Mouse (Mus musculus): ENCODE measurements around the gene Dtx4.

The Dtx4 gene

GRCm38 (mm10) chr19:12497909-12498308 is 3.3 kb downstream of the Dtx4 start:
- in situ Hi-C loops (cut with MboI; ENCODE audit: unreplicated experiment in 2 of 2): loop anchor here in 1 of 2 experiments (5.0 to 25.0 kb wide), 2 partner anchors 66 to 486 kb away; no protein-coding TSS in a partner anchor

- in situ Hi-C loops (cut with MboI; ENCODE audit: unreplicated experiment in 2 of 2): loop anchor here in 1 of 2 experiments (5.0 to 25.0 kb wide), 2 partner anchors 64 to 484 kb away; no protein-coding TSS in a partner anchor
Observed at GRCm38 (mm10) chr19:12496241-12496640, 5.0 kb downstream of the Dtx4 start.

GRCm38 (mm10) chr19:12494972-12495535 is 6.2 kb downstream of the Dtx4 start:
- in situ Hi-C loops (cut with MboI; ENCODE audit: unreplicated experiment in 2 of 2): loop anchor here in 1 of 2 experiments (5.0 to 25.0 kb wide), 2 partner anchors 63 to 483 kb away; no protein-coding TSS in a partner anchor

- in situ Hi-C loops (cut with MboI; ENCODE audit: unreplicated experiment in 2 of 2): loop anchor here in 1 of 2 experiments (25.0 kb wide), 1 partner anchor 482 kb away; no protein-coding TSS in a partner anchor
Observed at GRCm38 (mm10) chr19:12494187-12494458, 7.1 kb downstream of the Dtx4 start.

- in situ Hi-C loops (cut with MboI; ENCODE audit: unreplicated experiment in 2 of 2): loop anchor here in 1 of 2 experiments (25.0 kb wide), 1 partner anchor 481 kb away; no protein-coding TSS in a partner anchor
Observed at GRCm38 (mm10) chr19:12493453-12494186, 7.6 kb downstream of the Dtx4 start.

GRCm38 (mm10) chr19:12491636-12492035 is 9.6 kb downstream of the Dtx4 start:
- in situ Hi-C loops (cut with MboI; ENCODE audit: unreplicated experiment in 2 of 2): loop anchor here in 1 of 2 experiments (25.0 kb wide), 1 partner anchor 479 kb away; no protein-coding TSS in a partner anchor

GRCm38 (mm10) chr19:12489675-12490570 is 11.3 kb downstream of the Dtx4 start:
- in situ Hi-C loops (cut with MboI; ENCODE audit: unreplicated experiment in 2 of 2): loop anchor here in 1 of 2 experiments (25.0 kb wide), 1 partner anchor 478 kb away; no protein-coding TSS in a partner anchor

GRCm38 (mm10) chr19:12488969-12489674 is 12.1 kb downstream of the Dtx4 start:
- in situ Hi-C loops (cut with MboI; ENCODE audit: unreplicated experiment in 2 of 2): loop anchor here in 1 of 2 experiments (25.0 kb wide), 1 partner anchor 477 kb away; no protein-coding TSS in a partner anchor

- in situ Hi-C loops (cut with MboI; ENCODE audit: unreplicated experiment in 2 of 2): loop anchor here in 1 of 2 experiments (25.0 kb wide), 1 partner anchor 476 kb away; no protein-coding TSS in a partner anchor
Observed at GRCm38 (mm10) chr19:12488205-12488966, 12.9 kb downstream of the Dtx4 start.

GRCm38 (mm10) chr19:12487511-12488204 is 13.6 kb downstream of the Dtx4 start:
- in situ Hi-C loops (cut with MboI; ENCODE audit: unreplicated experiment in 2 of 2): loop anchor here in 1 of 2 experiments (25.0 kb wide), 1 partner anchor 475 kb away; no protein-coding TSS in a partner anchor

GRCm38 (mm10) chr19:12486875-12487274 is 14.4 kb downstream of the Dtx4 start:
- in situ Hi-C loops (cut with MboI; ENCODE audit: unreplicated experiment in 2 of 2): loop anchor here in 1 of 2 experiments (25.0 kb wide), 1 partner anchor 475 kb away; no protein-coding TSS in a partner anchor

GRCm38 (mm10) chr19:12485631-12486030 is 15.6 kb downstream of the Dtx4 start:
- in situ Hi-C loops (cut with MboI; ENCODE audit: unreplicated experiment in 2 of 2): loop anchor here in 1 of 2 experiments (25.0 kb wide), 1 partner anchor 473 kb away; no protein-coding TSS in a partner anchor

- in situ Hi-C loops (cut with MboI; ENCODE audit: unreplicated experiment in 2 of 2): loop anchor here in 1 of 2 experiments (25.0 kb wide), 1 partner anchor 473 kb away; no protein-coding TSS in a partner anchor
Observed at GRCm38 (mm10) chr19:12485223-12485622, 16.0 kb downstream of the Dtx4 start.

GRCm38 (mm10) chr19:12484210-12484609 is 17.0 kb downstream of the Dtx4 start:
- in situ Hi-C loops (cut with MboI; ENCODE audit: unreplicated experiment in 2 of 2): loop anchor here in 1 of 2 experiments (25.0 kb wide), 1 partner anchor 472 kb away; no protein-coding TSS in a partner anchor

- in situ Hi-C loops (cut with MboI; ENCODE audit: unreplicated experiment in 2 of 2): loop anchor here in 1 of 2 experiments (25.0 kb wide), 1 partner anchor 471 kb away; no protein-coding TSS in a partner anchor
Observed at GRCm38 (mm10) chr19:12483782-12484181, 17.5 kb downstream of the Dtx4 start.

- in situ Hi-C loops (cut with MboI; ENCODE audit: unreplicated experiment in 2 of 2): loop anchor here (5.0 to 25.0 kb wide), 5 partner anchors 89 to 704 kb away; partner anchors contain the start of genes Mrpl16 (in 1 of the 2) and Patl1 (in 1 of the 2)
Observed at GRCm38 (mm10) chr19:12478369-12478768, 22.9 kb downstream of the Dtx4 start.

GRCm38 (mm10) chr19:12476721-12477270 is 24.5 kb downstream of the Dtx4 start:
- in situ Hi-C loops (cut with MboI; ENCODE audit: unreplicated experiment in 2 of 2): loop anchor here (5.0 to 25.0 kb wide), 5 partner anchors 91 to 702 kb away; partner anchors contain the start of genes Mrpl16 (in 1 of the 2) and Patl1 (in 1 of the 2)
